In genomic region chr9:57835841-57836514, GRCm38 (mm10) we compare ENCODE assay signal across 8 mouse cellular contexts. TPM values are rescaled to one million over a fixed set of nuclear protein-coding genes. Genes with fewer than 3 reads are reported as not detected.
DNase-seq lines count a peak whose midpoint lies in the region; ATAC-seq lines count a peak whose summit lies in the region.

No protein-coding gene starts in this region.

- no peaks in the 10 kb centered on the region for H3K27me3 ChIP-seq in megakaryocyte, embryonic 14.5 days (replicated peaks)
- H3K27me3 ChIP-seq in limb, embryonic 10.5 days (ENCODE audit: low read depth, poor library complexity, severe bottlenecking): no peaks in the 10 kb centered on the region
- H3K27me3 ChIP-seq in neural tube, embryonic 13.5 days: peaks cover 7% of the 10 kb centered on the region

- peaks cover 68% of the 10 kb centered on the region for H3K4me1 ChIP-seq in megakaryocyte, embryonic 14.5 days
- peaks cover 52% of the 10 kb centered on the region for H3K4me1 ChIP-seq in limb, embryonic 10.5 days
- peaks cover 47% of the 10 kb centered on the region for H3K4me1 ChIP-seq in neural tube, embryonic 13.5 days (replicated peaks)

- peaks cover 38% of the 10 kb centered on the region for H3K36me3 ChIP-seq in megakaryocyte, embryonic 14.5 days (replicated peaks; ENCODE audit: low read length)
- peaks cover 21% of the 10 kb centered on the region for H3K36me3 ChIP-seq in limb, embryonic 10.5 days
- 0 out of 2 replicates have a peak, but pooled peaks cover 3% of the 10 kb centered on the region for H3K36me3 ChIP-seq in neural tube, embryonic 13.5 days

- under 1% methylated on average over 22 of the region's 22 CpGs for WGBS in limb, embryonic 10.5 days
- WGBS in neural tube, embryonic 13.5 days: under 1% methylated on average over 22 of the region's 22 CpGs

- peak overlapping the region; percentile 86 for H3K27ac ChIP-seq in limb, embryonic 10.5 days
- H3K27ac ChIP-seq in neural tube, embryonic 13.5 days (replicated peaks): peak overlapping the region; percentile 88

- H3K4me2 ChIP-seq in neural tube, embryonic 13.5 days: peak overlapping the region; percentile 59

- peak overlapping the region; percentile 91 for H3K4me3 ChIP-seq in megakaryocyte, embryonic 14.5 days (replicated peaks)
- peak overlapping the region; percentile 72 for H3K4me3 ChIP-seq in limb, embryonic 10.5 days
- H3K4me3 ChIP-seq in neural tube, embryonic 13.5 days: peak overlapping the region; percentile 73

- peak; percentile 23 for DNase-seq in adrenal gland, adult 2 months
- no peak for DNase-seq in adrenal gland, postnatal 4 days (ENCODE audit: low spot score in 2 of 2)
- DNase-seq in limb, embryonic 10.5 days (ENCODE audit: low spot score): peak; percentile 48
- no peak for DNase-seq in gastrocnemius, adult 8-10 months (ENCODE audit: low spot score in 2 of 2)
- DNase-seq in gastrocnemius, postnatal 4 days (ENCODE audit: low spot score in 2 of 2): no peak

- peak overlapping the region; percentile 81 for H3K9ac ChIP-seq in neural tube, embryonic 13.5 days

- no peaks in the 10 kb centered on the region for H3K9me3 ChIP-seq in megakaryocyte, embryonic 14.5 days
- H3K9me3 ChIP-seq in limb, embryonic 10.5 days (replicated peaks): no peaks in the 10 kb centered on the region
- no peaks in the 10 kb centered on the region for H3K9me3 ChIP-seq in neural tube, embryonic 13.5 days

- no peak for ATAC-seq in megakaryocyte, adult 5-6 weeks (ENCODE audit: poor library complexity, severe bottlenecking)
- no peak for ATAC-seq in neural tube, embryonic 13.5 days (ENCODE audit: low read depth)

RNA-seq across cellular contexts. Expression of gene Arid3b, which starts 0.6 kb away (rescaled TPM):
- 1 to 10 TPM; 3.4 to 5.5 TPM for total RNA-seq in adrenal gland, adult 2 months (2021)
- 6.9 and 8.8 TPM in 2 replicates for polyA plus RNA-seq in adrenal gland, adult 2 months (2012; rRNA removed)
- 1 to 10 TPM; 4.1 to 6.3 TPM for total RNA-seq in adrenal gland, postnatal 4 days (2021)
- polyA plus RNA-seq in megakaryocyte, embryonic 14.5 days (2012; ENCODE audit: insufficient read depth, low replicate concordance): 33.5 and 107 TPM in 2 replicates
- total RNA-seq in megakaryocyte, adult 5-6 weeks (2015): 23.0 and 23.7 TPM in 2 replicates
- total RNA-seq in megakaryocyte, adult 5-6 weeks (2017): 7.6 and 12.6 TPM in 2 replicates
- 56.8 and 62.9 TPM in 2 replicates for polyA plus RNA-seq in limb, embryonic 10.5 days (2016; fragmentation: Nextera tagmentation; extraction: Ambion mirVana)
- 11.4 and 11.7 TPM in 2 replicates for polyA plus RNA-seq in neural tube, embryonic 13.5 days (2015; fragmentation: Nextera tagmentation; extraction: Ambion mirVana)
- 1 to 10 TPM; 3.1 to 6.0 (median 4.4) TPM for total RNA-seq in gastrocnemius, adult 8-10 months (2022)
- total RNA-seq in gastrocnemius, postnatal 4 days (2021): 1 to 10 TPM; 4.5 to 7.2 TPM

Comparison
In these comparisons a context has a peak if more than half of its experiments do, and no peak if none do; other contexts are left out.
1. DNase-seq: peak in adrenal gland, adult 2 months (single experiment) and limb, embryonic 10.5 days (single experiment); none in adrenal gland, postnatal 4 days (0 of 2), gastrocnemius, adult 8-10 months (0 of 2) and gastrocnemius, postnatal 4 days (0 of 2).
2. Peak in every context shown above with its lines, with median percentiles within 50 percentile points of each other: H3K4me3 ChIP-seq.